Mouse (Mus musculus) spleen, adult 2 months (tissue): ENCODE data around the gene Patl2.

Source experiments
- CTCF ChIP-seq: fragments of 200-500 bp; IDR thresholded peaks from 2 replicates; pipeline ENCODE4 v1.5.1; 2011; ENCODE audit warnings: mild to moderate bottlenecking, inconsistent platforms; ENCODE audit not compliant: insufficient read depth, insufficient read length, insufficient replicate concordance; ENCODE audit errors: extremely low read depth
- POLR2A ChIP-seq: fragments of 200-500 bp; IDR thresholded peaks from 2 replicates; pipeline ENCODE4 v1.6.1; 2011; ENCODE audit warnings: low read depth, low read length, inconsistent platforms

DNA sequence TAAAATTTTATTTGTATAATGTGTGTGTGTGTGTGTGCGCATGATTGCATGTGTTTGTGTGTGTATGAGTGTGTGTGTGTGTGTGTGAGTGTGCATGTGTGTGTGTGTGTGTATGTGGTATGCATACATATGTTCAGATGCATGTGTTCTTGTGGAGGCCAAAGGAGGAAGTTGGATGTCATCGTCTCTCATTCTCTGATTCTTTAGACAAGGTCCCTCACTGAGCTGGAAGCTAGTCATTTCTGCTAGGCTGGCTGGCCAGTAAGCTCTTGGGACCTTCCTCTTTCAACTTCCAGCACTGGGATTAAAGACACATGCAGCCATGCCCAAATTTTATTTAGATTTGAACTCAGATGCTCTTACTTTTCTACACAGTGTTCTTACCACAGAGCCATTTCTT is 53.9 kb downstream of the Patl2 start:
- no peak for TF ChIP-seq POLR2A
- no peak for TF ChIP-seq CTCF
